Mouse (Mus musculus) testis, adult 2 months (tissue): ENCODE results near the gene Aldh18a1.

Experiments
- CTCF ChIP-seq: fragments of 200-500 bp; IDR thresholded peaks from 2 replicates; pipeline ENCODE4 v1.5.1; 2012; ENCODE audit warnings: low read depth, mild to moderate bottlenecking, inconsistent platforms, low read length, moderate library complexity; ENCODE audit not compliant: control insufficient read depth, insufficient read depth, insufficient replicate concordance
- POLR2A ChIP-seq: fragments of 200-500 bp; IDR thresholded peaks from 2 replicates; pipeline ENCODE4 v1.6.1; 2012; ENCODE audit warnings: low read depth, mild to moderate bottlenecking, inconsistent platforms, low read length, moderate library complexity; ENCODE audit not compliant: control insufficient read depth

GRCm38 (mm10) chr19:40607676-40608075 lies 19.4 kb upstream of the Aldh18a1 start:
- TF ChIP-seq POLR2A (no peak), CTCF (no peak)
